Mouse (Mus musculus) adrenal gland, adult 2 months (tissue): Measurements from ENCODE around the gene Hyal1. TPM values are rescaled to one million over a fixed set of nuclear protein-coding genes. Genes with fewer than 3 reads are reported as not detected.
"Not testable (repeated sequence)": the region's sequence is repeated elsewhere in the genome, so short reads cannot be mapped to it uniquely, and the experiment has no call there.

Source experiments
- DNase-seq: peaks from one replicate; pipeline ENCODE4 v3.0.0; 2021
- polyA plus RNA-seq: library from polyadenylated mRNA; depleted of rRNA; stranded (reverse); fragments of >200 nt; gene quantifications from 2 replicates; pipeline ENCODE4 v1.2.3, GENCODE M21; 2012
- total RNA-seq, 2 experiments: library from RNA; stranded (reverse); gene quantifications; 2 replicates each; pipeline ENCODE4 v1.2.3; 2021

The Hyal1 gene
- total and polyA plus RNA-seq, 3 experiments = 7.0 to 15.2 (median 13.7) TPM

GRCm38 (mm10) chr9:107571534-107572326 is 5.0 kb upstream of the Hyal1 start:
- no peak for DNase-seq

- no peak for DNase-seq
Measured at GRCm38 (mm10) chr9:107572327-107572662, 4.4 kb upstream of the Hyal1 start.

GRCm38 (mm10) chr9:107573774-107574173 is 3.0 kb upstream of the Hyal1 start:
- DNase-seq = not testable (repeated sequence)

- DNase-seq = no peak
Measured at GRCm38 (mm10) chr9:107575579-107576356, 959 bp upstream of the Hyal1 start.

- DNase-seq = peak; percentile 54
Measured at GRCm38 (mm10) chr9:107577871-107578270, 1.1 kb downstream of the Hyal1 start.

- no peak for DNase-seq
Measured at GRCm38 (mm10) chr9:107578587-107578986, 1.9 kb downstream of the Hyal1 start, which contains the start of gene Naa80. Naa80 (plus strand) TSS chr9:107578887.

GRCm38 (mm10) chr9:107579023-107579900 is 2.5 kb downstream of the Hyal1 start:
- DNase-seq = peak; percentile 71

GRCm38 (mm10) chr9:107580501-107581317 is 4.0 kb downstream of the Hyal1 start, which contains the start of gene Hyal3:
Hyal3 (plus strand) TSS chr9:107580818.
- peak; percentile 94 for DNase-seq

- no peak for DNase-seq
Measured at GRCm38 (mm10) chr9:107581584-107581983, 4.9 kb downstream of the Hyal1 start.

GRCm38 (mm10) chr9:107582509-107583062 is 5.9 kb downstream of the Hyal1 start:
- no peak for DNase-seq

- no peak for DNase-seq
Measured at GRCm38 (mm10) chr9:107583174-107583573, 6.4 kb downstream of the Hyal1 start.

GRCm38 (mm10) chr9:107586504-107586903 is 9.8 kb downstream of the Hyal1 start:
- DNase-seq = no peak

- peak; percentile 98 for DNase-seq
Measured at GRCm38 (mm10) chr9:107586974-107587832, 10.5 kb downstream of the Hyal1 start, which contains the start of gene Ifrd2. Ifrd2 (plus strand) TSS chr9:107587642.

- peak; percentile 80 for DNase-seq
Measured at GRCm38 (mm10) chr9:107587833-107588639, 11.3 kb downstream of the Hyal1 start.

GRCm38 (mm10) chr9:107590058-107590772 is 13.5 kb downstream of the Hyal1 start:
- no peak for DNase-seq

- no peak for DNase-seq
Measured at GRCm38 (mm10) chr9:107590773-107591060, 14.0 kb downstream of the Hyal1 start.

GRCm38 (mm10) chr9:107593101-107593976 is 16.6 kb downstream of the Hyal1 start:
- no peak for DNase-seq
